ENCODE assay signal across 10 mouse cellular contexts in genomic region chr10:109861275-109861674, GRCm38 (mm10).
DNase-seq lines count a peak whose midpoint lies in the region; ATAC-seq and TF ChIP-seq lines count a peak whose summit lies in the region.
"Had no signal": no experiment of that assay in that cellular context is flagged by ENCODE, and none has a peak within 500 bp of the region (broad histone marks: within the 10 kb centered on the region; RNA-seq: fewer than 3 reads in every experiment).

No protein-coding gene starts in this region.

- no peak overlapping the region for H3K4me3 ChIP-seq in intestine, postnatal 0 days (ENCODE audit: low read depth, low read length)
- no peak overlapping the region for H3K4me3 ChIP-seq in intestine, embryonic 15.5 days (replicated peaks)
- no peak overlapping the region for H3K4me3 ChIP-seq in ES-E14 (ENCODE audit: insufficient read depth in 1 of 2, low read depth in 1 of 2, low read length in 2 of 2, poor library complexity in 1 of 2, severe bottlenecking in 1 of 2)
- H3K4me3 ChIP-seq: embryonic facial prominence, embryonic 15.5 days; hindbrain, embryonic 15.5 days had no signal

- H3K9me3 ChIP-seq in intestine, postnatal 0 days (ENCODE audit: control insufficient read depth): no peaks in the 10 kb centered on the region
- no peaks in the 10 kb centered on the region for H3K9me3 ChIP-seq in intestine, embryonic 15.5 days
- H3K9me3 ChIP-seq in ES-E14 (ENCODE audit: control insufficient read depth, insufficient read depth, low read depth, low read length): no peaks in the 10 kb centered on the region
- H3K9me3 ChIP-seq: embryonic facial prominence, embryonic 15.5 days; hindbrain, embryonic 15.5 days had no signal

- H3K4me1 ChIP-seq in intestine, postnatal 0 days (replicated peaks; ENCODE audit: control insufficient read depth, insufficient read depth, low read length): no peaks in the 10 kb centered on the region
- H3K4me1 ChIP-seq in intestine, embryonic 15.5 days (replicated peaks): no peaks in the 10 kb centered on the region
- H3K4me1 ChIP-seq in ES-E14 (ENCODE audit: control insufficient read depth in 2 of 2, insufficient read depth in 2 of 2, low read length in 2 of 2, poor library complexity in 1 of 2): no peaks in the 10 kb centered on the region
- H3K4me1 ChIP-seq: embryonic facial prominence, embryonic 15.5 days had no signal

- no peak for ATAC-seq in intestine, postnatal 0 days
- ATAC-seq in intestine, embryonic 15.5 days: no peak

- DNase-seq in ES-E14 (ENCODE audit: low read depth, low spot score): peak; percentile 12
- peak; percentile 1 for DNase-seq in c-Kit-positive CD71-positive TER-119-negative erythroid progenitor cells, embryonic 14.5 days (ENCODE audit: low read depth)
- peak; percentile 24 for DNase-seq in mesoderm, embryonic 11.5 days (ENCODE audit: low read depth, low spot score)
- no peak for DNase-seq in lung, postnatal 10 days
- DNase-seq in kidney, postnatal 4 days: no peak
- no peak for DNase-seq in right cerebral cortex, postnatal 4 days

- H3K4me2 ChIP-seq in intestine, postnatal 0 days (replicated peaks; ENCODE audit: low read depth): no peak overlapping the region
- H3K4me2 ChIP-seq in intestine, embryonic 15.5 days (replicated peaks): no peak overlapping the region
- H3K4me2 ChIP-seq: embryonic facial prominence, embryonic 15.5 days; hindbrain, embryonic 15.5 days had no signal

- H3K27me3 ChIP-seq in intestine, postnatal 0 days (replicated peaks; ENCODE audit: control insufficient read depth, insufficient read depth, low read length): no peaks in the 10 kb centered on the region
- no peaks in the 10 kb centered on the region for H3K27me3 ChIP-seq in intestine, embryonic 15.5 days (replicated peaks)
- H3K27me3 ChIP-seq: embryonic facial prominence, embryonic 15.5 days; hindbrain, embryonic 15.5 days had no signal

- TF ChIP-seq CTCF in intestine, postnatal 0 days (IDR thresholded peaks at IDR 0.05; ENCODE audit: low read depth): peak; percentile 81

- H3K9ac ChIP-seq in intestine, postnatal 0 days (ENCODE audit: low read depth, low read length): no peak overlapping the region
- no peak overlapping the region for H3K9ac ChIP-seq in intestine, embryonic 15.5 days
- H3K9ac ChIP-seq in ES-E14 (ENCODE audit: insufficient read depth, low read depth, low read length, poor library complexity, severe bottlenecking): no peak overlapping the region
- H3K9ac ChIP-seq: embryonic facial prominence, embryonic 15.5 days; hindbrain, embryonic 15.5 days had no signal

- WGBS in intestine, postnatal 0 days: 60% methylated on average over 2 of the region's 2 CpGs
- 64% methylated on average over 2 of the region's 2 CpGs for WGBS in intestine, embryonic 15.5 days

- H3K36me3 ChIP-seq in intestine, postnatal 0 days (ENCODE audit: control insufficient read depth, insufficient read depth): no peaks in the 10 kb centered on the region
- no peaks in the 10 kb centered on the region for H3K36me3 ChIP-seq in intestine, embryonic 15.5 days
- no peaks in the 10 kb centered on the region for H3K36me3 ChIP-seq in ES-E14 (ENCODE audit: control insufficient read depth, insufficient read depth, low read length, poor library complexity, severe bottlenecking)
- H3K36me3 ChIP-seq: embryonic facial prominence, embryonic 15.5 days; hindbrain, embryonic 15.5 days had no signal

- in situ Hi-C loops in ES-E14 (cut with MboI; ENCODE audit: low sequenced_read_pairs in 2 of 2, unreplicated experiment in 2 of 2): loop anchor here in 1 of 2 experiments (25.0 kb wide), 1 partner anchor 1124 kb away; no protein-coding TSS in a partner anchor

- no peak overlapping the region for H3K27ac ChIP-seq in intestine, postnatal 0 days (ENCODE audit: low read depth, low read length)
- no peak overlapping the region for H3K27ac ChIP-seq in intestine, embryonic 15.5 days
- H3K27ac ChIP-seq in ES-E14 (ENCODE audit: insufficient read depth, low read depth, low read length, poor library complexity, severe bottlenecking): no peak overlapping the region
- H3K27ac ChIP-seq: embryonic facial prominence, embryonic 15.5 days; hindbrain, embryonic 15.5 days had no signal

TF ChIP-seq in ES-E14, 5 proteins besides CTCF, POLR2A, EP300 and RAD21:
- TF ChIP-seq HCFC1 (IDR thresholded peaks at IDR 0.05; ENCODE audit: borderline replicate concordance, insufficient read depth, low read length) (no peak), MAFK (IDR thresholded peaks at IDR 0.05; ENCODE audit: insufficient read depth, low read depth, low read length) (no peak), ZC3H11A (IDR thresholded peaks at IDR 0.05; ENCODE audit: borderline replicate concordance, low read depth, low read length) (0 out of 2 replicates have a peak, but pooled peaks have one; percentile 27), ZNF384 (IDR thresholded peaks at IDR 0.05; ENCODE audit: low read depth, low read length) (no peak), CHD2 (IDR thresholded peaks at IDR 0.05; ENCODE audit: low read depth, low read length) (no peak)

Comparison
In these comparisons a context has a peak if more than half of its experiments do, and no peak if none do; other contexts are left out.
1. DNase-seq: peak in ES-E14 (single experiment), c-Kit-positive CD71-positive TER-119-negative erythroid progenitor cells, embryonic 14.5 days (single experiment) and mesoderm, embryonic 11.5 days (single experiment); none in lung, postnatal 10 days (single experiment), kidney, postnatal 4 days (0 of 2) and right cerebral cortex, postnatal 4 days (single experiment).